Mouse (Mus musculus) hindbrain, embryonic 11.5 days (tissue): ENCODE measurements around the gene Hnrnpll. TPM values are rescaled to one million over a fixed set of nuclear protein-coding genes. Genes with fewer than 3 reads are reported as not detected.
"Not testable (repeated sequence)": the region's sequence is repeated elsewhere in the genome, so short reads cannot be mapped to it uniquely, and the experiment has no call there.

ENCODE experiments used
- ATAC-seq: fragments of 200-750 bp; cut with Nextera tagmentation; 2 replicates; pipeline ENCODE4 v1.8.0; 2017; ENCODE audit warnings: mild to moderate bottlenecking, moderate TSS enrichment, moderate library complexity; ENCODE audit not compliant: low FRiP score
- DNase-seq: peaks from one replicate; pipeline ENCODE4 v3.0.0-alpha.2; 2015; ENCODE audit warnings: low spot score
- H3K27ac ChIP-seq: fragments of 300-500 bp; sonication (generic); 2 replicates; pipeline ENCODE4 v1.5.1; 2014; ENCODE audit warnings: mild to moderate bottlenecking, low read depth, low read length
- H3K27me3 ChIP-seq: fragments of 300-500 bp; sonication (generic); 2 replicates; pipeline ENCODE4 v1.6.1; 2014; ENCODE audit warnings: mild to moderate bottlenecking, low read length, moderate library complexity, mixed read lengths; ENCODE audit not compliant: control insufficient read depth, insufficient read depth
- H3K36me3 ChIP-seq: fragments of 300-500 bp; sonication (generic); 2 replicates; pipeline ENCODE4 v1.6.1; 2014; ENCODE audit warnings: mild to moderate bottlenecking, low read length, moderate library complexity, mixed read lengths; ENCODE audit not compliant: control insufficient read depth, insufficient read depth
- H3K4me1 ChIP-seq: fragments of 300-500 bp; sonication (generic); replicated peaks from 2 replicates; pipeline ENCODE4 v1.6.1; 2014; ENCODE audit warnings: low read length, mixed read lengths; ENCODE audit not compliant: control insufficient read depth, insufficient read depth
- H3K4me2 ChIP-seq: fragments of 300-500 bp; sonication (generic); replicated peaks from 2 replicates; pipeline ENCODE4 v1.6.1; 2014; ENCODE audit warnings: mild to moderate bottlenecking, low read depth, low read length
- H3K4me3 ChIP-seq: fragments of 300-500 bp; sonication (generic); 2 replicates; pipeline ENCODE4 v1.5.1; 2014; ENCODE audit warnings: low read depth, low read length
- H3K9ac ChIP-seq: fragments of 300-500 bp; sonication (generic); 2 replicates; pipeline ENCODE4 v1.6.1; 2014; ENCODE audit warnings: low read depth, low read length
- H3K9me3 ChIP-seq: fragments of 300-500 bp; sonication (generic); 2 replicates; pipeline ENCODE4 v1.6.1; 2016; ENCODE audit warnings: low read length; ENCODE audit not compliant: control insufficient read depth
- WGBS: fragments of 180-500 bp; shearing (Covaris S2); extraction: QIAGEN DNeasy Blood & Tissue Kit; methylation state at CpG from one replicate; pipeline ENCODE4 v1.1.7; 2014; 5-methylcytosine and 5-hydroxymethylcytosine counted together
- polyA plus RNA-seq: library from polyadenylated mRNA; unstranded; fragments of >200 nt; fragmentation: Nextera tagmentation; extraction: Ambion mirVana; gene quantifications from 2 replicates; pipeline ENCODE4 v1.2.1, GENCODE M21; 2014

Gene Hnrnpll
- polyA plus RNA-seq, 1 experiment from 2014 or later, result 123 TPM

DNA sequence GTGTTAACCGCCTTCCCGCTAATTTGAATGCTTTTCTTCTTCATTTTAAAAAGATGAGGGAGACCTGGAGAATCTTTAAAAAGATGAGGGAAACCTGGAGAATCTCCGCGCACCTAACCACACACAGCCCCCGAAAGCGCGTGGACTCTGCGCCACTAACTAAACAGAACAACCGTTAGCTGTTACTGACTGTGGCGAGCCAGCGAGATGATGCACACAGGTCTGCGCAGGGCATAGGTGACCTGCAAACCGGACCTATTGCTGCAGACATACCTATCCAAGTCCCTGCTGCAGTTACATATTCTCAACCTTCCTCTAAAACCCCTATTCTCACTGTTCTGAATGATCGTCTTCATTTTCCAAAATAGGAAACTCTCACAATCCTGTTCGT lies 481 bp upstream of the Hnrnpll start:
- no peaks in the 10 kb centered on the region for H3K9me3 ChIP-seq
- WGBS, result 2% methylated on average over 15 of the region's 15 CpGs
- DNase-seq (no peak), ATAC-seq (peak; percentile 57)
- no peaks in the 10 kb centered on the region for H3K27me3 ChIP-seq
- H3K4me3 ChIP-seq, result peak overlapping the region; percentile 100
- no peaks in the 10 kb centered on the region for H3K4me1 ChIP-seq
- peak overlapping the region; percentile 82 for H3K9ac ChIP-seq
- peak overlapping the region; percentile 76 for H3K4me2 ChIP-seq
- H3K27ac ChIP-seq, result peak overlapping the region; percentile 100
- H3K36me3 ChIP-seq, result no peaks in the 10 kb centered on the region

DNA sequence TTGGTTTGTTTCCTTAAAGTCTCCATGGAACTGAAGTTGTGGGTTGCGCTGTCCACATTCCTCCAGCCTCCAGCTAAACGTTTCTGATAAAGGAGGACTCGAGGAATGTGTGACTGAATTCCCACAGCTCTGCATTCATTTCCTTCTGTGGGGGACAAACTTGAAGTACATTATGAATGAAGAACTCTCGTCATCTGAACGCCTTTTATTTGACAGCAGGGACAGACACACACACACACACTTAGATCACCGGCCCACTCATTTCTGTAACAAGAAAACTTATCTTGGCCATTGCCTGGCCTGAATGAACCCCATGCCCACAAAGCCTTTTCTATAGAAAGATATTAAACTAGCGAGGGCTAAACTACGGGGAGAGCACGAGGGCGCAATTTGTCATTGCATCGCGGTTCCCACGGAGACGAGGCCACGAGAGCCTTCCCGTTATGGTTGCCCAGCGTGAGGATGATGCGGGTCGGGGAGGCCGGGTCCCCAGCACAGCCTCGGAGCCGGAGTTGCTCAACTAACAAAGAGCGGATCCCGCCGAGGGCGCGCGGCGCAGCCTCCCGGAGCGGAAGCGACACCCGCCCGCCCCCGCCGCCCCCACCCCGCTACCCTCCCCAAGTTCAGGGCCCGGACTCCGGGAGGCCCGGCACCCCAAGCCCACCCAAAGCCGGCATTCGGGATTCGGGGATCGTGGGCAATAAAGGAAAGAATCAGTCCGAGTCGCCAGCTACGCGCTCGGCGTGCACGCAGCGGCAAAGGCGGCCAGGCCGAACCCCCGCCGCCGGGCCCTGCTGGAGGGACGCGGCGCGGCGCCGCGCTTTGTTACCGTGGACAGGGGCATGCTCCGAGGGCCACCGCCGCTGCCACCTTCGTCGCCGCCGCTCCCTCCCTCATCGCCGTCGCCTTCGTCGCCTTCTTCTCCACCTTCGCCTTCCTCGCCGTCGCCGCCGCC lies 1.0 kb downstream of the Hnrnpll start:
- Histone ChIP-seq H3K4me2 (peak overlapping the region; percentile 52), H3K27ac (peak overlapping the region; percentile 100), H3K9me3 (no peaks in the 10 kb centered on the region), H3K4me1 (no peaks in the 10 kb centered on the region), H3K4me3 (peak overlapping the region; percentile 100), H3K9ac (peak overlapping the region; percentile 100), H3K27me3 (no peaks in the 10 kb centered on the region), H3K36me3 (no peaks in the 10 kb centered on the region)
- peak; percentile 75 for DNase-seq
- ATAC-seq, result peak; percentile 36
- WGBS, result under 1% methylated on average over 62 of the region's 83 CpGs

DNA sequence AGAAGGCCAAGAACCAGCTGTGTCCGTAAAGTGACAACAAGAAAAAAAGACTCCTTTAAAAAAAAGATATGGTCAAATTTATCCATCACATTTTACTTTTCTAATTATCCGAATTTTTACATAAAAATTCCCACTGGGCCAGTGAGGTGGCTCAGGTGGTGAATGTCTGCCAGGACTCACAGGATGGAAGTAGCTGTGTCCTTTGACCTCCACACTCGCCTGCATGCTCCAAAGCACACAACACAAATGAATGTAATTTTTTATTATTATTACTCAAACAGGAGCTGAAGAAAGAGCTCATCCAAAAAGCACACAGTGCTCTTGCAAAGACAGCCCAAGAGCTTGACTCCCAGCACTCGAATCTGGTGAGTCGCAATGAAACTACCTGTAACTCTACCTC lies 2.0 kb downstream of the Hnrnpll start:
- Histone ChIP-seq H3K4me1 (no peaks in the 10 kb centered on the region), H3K9me3 (no peaks in the 10 kb centered on the region), H3K4me2 (peak overlapping the region; percentile 52), H3K27ac (no peak overlapping the region), H3K27me3 (no peaks in the 10 kb centered on the region), H3K9ac (peak overlapping the region; percentile 28; the same call in 1 of the 2 replicates), H3K4me3 (peak overlapping the region; percentile 100), H3K36me3 (no peaks in the 10 kb centered on the region)
- DNase-seq (peak; percentile 16), ATAC-seq (no peak)
- 20% methylated on average over 5 of the region's 5 CpGs for WGBS

DNA sequence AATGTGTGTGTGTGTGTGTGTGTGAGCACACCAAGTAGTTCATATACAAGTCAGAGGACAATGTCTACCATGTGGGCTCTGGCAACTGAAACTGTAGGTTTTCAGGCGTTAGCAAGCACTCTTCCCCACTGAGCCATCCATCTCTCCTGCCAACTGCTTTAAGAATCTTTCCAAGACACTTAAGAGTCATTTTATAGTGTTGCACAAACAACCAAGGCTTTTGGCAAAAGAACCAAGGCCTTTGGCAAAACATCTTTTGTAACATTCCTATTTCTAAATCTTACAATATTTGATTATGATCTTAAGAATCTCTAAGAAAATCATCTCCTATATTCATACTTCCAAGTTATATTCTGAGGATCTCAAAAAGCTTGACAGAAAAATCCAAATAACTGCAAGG lies 2.4 kb downstream of the Hnrnpll start:
- Histone ChIP-seq H3K36me3 (no peaks in the 10 kb centered on the region), H3K9ac (no peak overlapping the region), H3K27ac (no peak overlapping the region), H3K27me3 (no peaks in the 10 kb centered on the region), H3K4me3 (peak overlapping the region; percentile 100), H3K4me2 (peak overlapping the region; percentile 52), H3K9me3 (no peaks in the 10 kb centered on the region), H3K4me1 (no peaks in the 10 kb centered on the region)
- 13% methylated on average over 1 of the region's 1 CpGs for WGBS
- ATAC-seq (no peak), DNase-seq (no peak)

DNA sequence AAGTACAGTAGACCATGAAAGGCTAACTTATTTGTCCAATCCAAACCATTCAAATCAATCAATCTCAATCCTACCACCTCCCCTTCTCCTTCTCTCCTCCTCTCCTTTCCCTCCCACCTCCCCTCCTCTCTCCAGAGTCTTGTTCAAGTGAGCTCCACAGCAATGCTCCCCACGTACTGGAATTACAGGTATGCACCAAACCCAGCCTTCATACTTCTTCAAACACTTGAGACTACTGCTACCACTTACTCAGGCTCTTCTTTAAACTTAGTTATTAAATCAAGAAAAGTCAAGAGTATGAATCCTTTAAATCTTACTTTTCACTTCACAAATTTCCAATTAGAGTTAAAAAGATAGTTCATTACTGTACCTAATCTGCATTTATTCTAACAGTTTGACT lies 3.6 kb downstream of the Hnrnpll start:
- no peak overlapping the region for H3K9ac ChIP-seq
- no peaks in the 10 kb centered on the region for H3K9me3 ChIP-seq
- no peak overlapping the region for H3K27ac ChIP-seq
- no peaks in the 10 kb centered on the region for H3K4me1 ChIP-seq
- WGBS, result 60% methylated on average over 1 of the region's 1 CpGs
- DNase-seq (no peak), ATAC-seq (no peak)
- H3K4me2 ChIP-seq, result no peak overlapping the region
- H3K36me3 ChIP-seq, result no peaks in the 10 kb centered on the region
- no peak overlapping the region for H3K4me3 ChIP-seq
- no peaks in the 10 kb centered on the region for H3K27me3 ChIP-seq

DNA sequence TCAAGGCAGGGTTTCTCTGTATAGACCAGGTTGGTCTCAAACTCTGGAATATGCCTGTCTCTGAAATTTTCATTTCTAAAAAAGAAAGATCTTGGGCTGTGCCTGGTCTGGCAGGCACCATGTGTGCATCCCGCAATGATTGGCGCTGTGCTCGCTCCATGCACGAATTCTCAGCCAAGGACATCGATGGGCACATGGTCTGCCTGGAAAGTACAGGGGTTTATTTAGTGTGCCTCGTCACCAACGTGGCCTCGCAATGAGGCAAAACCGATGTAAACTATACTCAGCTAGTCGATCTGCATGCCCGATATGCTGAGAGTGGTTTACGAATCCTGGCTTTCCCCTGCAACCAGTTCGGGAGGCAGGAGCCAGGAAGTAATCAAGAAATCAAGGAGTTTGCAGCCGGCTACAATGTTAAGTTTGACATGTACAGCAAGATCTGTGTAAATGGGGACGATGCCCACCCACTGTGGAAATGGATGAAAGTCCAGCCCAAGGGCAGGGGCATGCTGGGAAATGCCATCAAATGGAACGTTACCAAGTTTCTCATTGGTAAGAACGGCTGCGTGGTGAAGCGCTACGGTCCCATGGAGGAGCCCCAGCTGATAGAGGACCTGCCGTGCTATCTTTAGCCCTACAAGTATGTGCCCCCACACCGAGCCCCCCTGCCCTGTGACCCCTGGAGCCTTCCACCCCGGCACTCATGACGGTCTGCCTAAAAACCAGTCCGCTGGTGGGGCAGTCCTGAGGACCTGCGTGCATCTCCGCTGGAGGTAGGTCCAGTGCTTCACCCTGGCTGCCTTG lies 8.0 kb downstream of the Hnrnpll start:
- no peaks in the 10 kb centered on the region for H3K4me1 ChIP-seq
- ATAC-seq, result no peak
- H3K36me3 ChIP-seq, result peaks cover 7% of the 10 kb centered on the region
- H3K27me3 ChIP-seq, result no peaks in the 10 kb centered on the region
- no peak overlapping the region for H3K9ac ChIP-seq
- no peak overlapping the region for H3K4me3 ChIP-seq
- H3K4me2 ChIP-seq, result no peak overlapping the region
- H3K27ac ChIP-seq, result no peak overlapping the region
- WGBS, result 85% methylated on average over 27 of the region's 27 CpGs
- no peaks in the 10 kb centered on the region for H3K9me3 ChIP-seq
- DNase-seq, result no peak

DNA sequence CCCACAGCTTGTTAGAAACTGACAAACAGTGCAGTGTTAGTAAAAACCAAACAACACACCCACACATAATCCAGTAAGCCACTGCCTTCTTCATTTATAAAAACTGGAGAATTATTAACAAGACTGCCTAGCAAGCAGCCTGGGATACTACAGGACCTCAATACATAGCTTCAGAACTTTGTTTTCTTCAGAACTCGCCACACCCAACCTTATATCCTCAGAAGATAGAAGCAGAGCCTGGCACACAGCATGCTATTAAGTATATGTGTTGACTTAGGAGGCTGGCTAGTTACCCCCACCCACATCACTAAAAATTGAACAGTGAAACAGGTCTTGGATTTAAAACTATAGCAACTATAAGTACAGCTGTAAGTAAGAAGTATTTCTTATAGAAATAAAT lies 10.5 kb downstream of the Hnrnpll start:
- no peak for ATAC-seq
- Histone ChIP-seq H3K27ac (no peak overlapping the region), H3K27me3 (no peaks in the 10 kb centered on the region), H3K4me1 (no peaks in the 10 kb centered on the region), H3K9ac (no peak overlapping the region), H3K4me3 (no peak overlapping the region), H3K36me3 (peaks cover 10% of the 10 kb centered on the region), H3K9me3 (no peaks in the 10 kb centered on the region), H3K4me2 (no peak overlapping the region)
- DNase-seq, result no peak
- 97% methylated on average over 1 of the region's 1 CpGs for WGBS

DNA sequence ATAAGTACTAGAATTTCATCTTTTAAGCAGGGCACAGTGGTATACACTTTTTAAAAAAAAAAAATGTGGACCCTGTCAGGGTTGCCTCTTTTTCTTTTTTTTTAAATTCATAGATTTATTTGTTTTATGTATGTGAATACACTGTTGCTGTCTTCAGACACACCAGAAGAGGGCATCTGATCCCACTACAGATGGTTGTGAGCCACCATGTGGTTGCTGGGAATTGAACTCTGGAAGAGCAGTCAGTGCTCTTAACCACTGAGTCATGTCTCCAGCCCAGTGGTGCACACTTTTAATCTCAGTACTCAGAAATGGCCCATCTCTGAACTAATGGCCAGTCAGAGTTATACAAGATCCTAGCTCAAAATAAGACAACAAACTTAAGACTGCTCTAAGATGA lies 12.8 kb downstream of the Hnrnpll start:
- not testable (repeated sequence) for H3K27me3 ChIP-seq, H3K9ac ChIP-seq, H3K4me2 ChIP-seq, H3K4me3 ChIP-seq, H3K9me3 ChIP-seq, ATAC-seq, H3K36me3 ChIP-seq, DNase-seq, H3K27ac ChIP-seq, H3K4me1 ChIP-seq
